Mouse (Mus musculus) cerebellum, postnatal 36 days (tissue): ENCODE measurements around the gene Cpeb2.
A peak's percentile ranks its signal among the peaks of the same experiment; 100 is the strongest.

Experiments used
- DNase-seq, 2 experiments: peaks; one replicate each; pipeline ENCODE4 v3.0.0; 2021 to 2022; ENCODE audit warnings: mixed read lengths in 2 of 2

Cpeb2 gene

DNA sequence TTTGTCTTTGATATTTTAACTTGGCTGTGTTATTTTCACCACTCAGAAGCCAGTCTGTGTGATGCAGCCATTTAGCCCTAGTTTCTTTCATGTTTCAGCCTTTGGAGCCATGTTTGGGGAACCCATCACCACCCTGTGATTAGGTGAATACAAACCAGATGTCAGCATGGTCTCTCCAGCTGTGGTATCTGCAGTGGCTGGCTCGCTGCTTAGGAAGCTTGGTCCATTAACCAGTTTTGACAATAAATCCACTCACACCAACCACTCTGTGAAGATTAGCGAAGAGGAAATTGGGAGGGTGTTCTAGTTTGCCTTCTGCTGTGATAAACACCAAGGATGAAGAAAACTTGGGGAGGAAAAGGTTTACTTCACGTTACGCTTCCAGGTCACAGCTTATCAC lies 92.6 kb downstream of the Cpeb2 start:
- no peak for DNase-seq

DNA sequence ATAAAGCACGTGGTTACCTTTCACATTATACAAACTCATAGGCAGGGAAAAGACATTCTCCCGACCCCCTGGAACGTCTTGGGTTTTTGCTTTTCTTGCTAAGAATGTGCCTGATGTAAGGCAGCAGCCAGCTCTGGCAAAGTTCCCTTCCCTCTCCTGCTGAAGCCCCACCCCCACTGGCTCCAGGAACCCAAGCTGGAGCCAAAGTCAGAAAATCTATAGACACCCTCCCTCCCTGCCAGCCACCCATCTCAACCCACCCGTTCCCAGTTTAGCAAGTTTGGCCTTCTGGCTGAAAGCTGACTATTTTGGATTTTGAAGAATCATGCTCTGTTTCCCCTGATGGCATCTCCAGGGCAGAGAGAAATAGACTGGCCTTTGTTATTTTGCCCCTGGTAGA lies 95.6 kb downstream of the Cpeb2 start:
- peak in 1 of 2 experiments; percentile 22 for DNase-seq

- DNase-seq = no peak
Observed at GRCm38 (mm10) chr5:43330260-43330659, 97.3 kb downstream of the Cpeb2 start.

DNA sequence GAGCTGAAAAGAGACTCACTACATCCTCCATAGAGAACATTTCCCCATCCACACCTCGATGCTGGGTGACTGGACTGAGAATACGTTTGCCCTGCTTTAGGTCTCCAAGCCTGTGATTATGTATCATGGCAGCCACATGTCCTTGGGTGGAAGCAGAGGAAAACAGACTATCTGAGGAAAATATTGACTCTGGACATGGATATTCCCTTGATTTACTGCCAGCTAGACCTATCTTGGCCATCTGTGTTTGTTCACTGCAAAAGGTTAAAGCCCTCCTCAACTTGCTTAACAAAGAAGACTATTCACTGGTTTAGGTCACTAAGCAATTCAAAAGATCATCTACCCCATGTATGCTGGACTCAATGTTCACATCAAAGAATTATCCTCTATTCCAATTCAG lies 101.5 kb downstream of the Cpeb2 start:
- DNase-seq = no peak

DNA sequence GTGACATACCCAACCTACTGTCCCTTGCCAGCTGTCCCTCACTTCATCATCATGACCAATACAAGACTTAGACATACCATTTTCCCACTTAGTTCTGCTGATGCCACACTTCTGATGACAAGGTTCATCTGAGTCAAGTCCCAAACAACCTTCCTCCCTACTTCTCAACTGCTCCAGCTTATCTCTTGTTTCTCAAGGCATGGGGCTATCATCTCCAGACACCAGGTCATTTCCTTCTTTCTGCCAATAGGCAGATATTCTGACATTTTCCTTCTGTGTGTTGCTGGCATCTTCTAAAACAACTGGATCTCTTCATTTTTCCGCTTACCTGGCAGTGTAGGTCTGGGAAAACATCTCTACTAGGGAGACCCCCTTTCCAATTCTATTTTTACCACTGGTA lies 104.2 kb downstream of the Cpeb2 start:
- no peak for DNase-seq

DNA sequence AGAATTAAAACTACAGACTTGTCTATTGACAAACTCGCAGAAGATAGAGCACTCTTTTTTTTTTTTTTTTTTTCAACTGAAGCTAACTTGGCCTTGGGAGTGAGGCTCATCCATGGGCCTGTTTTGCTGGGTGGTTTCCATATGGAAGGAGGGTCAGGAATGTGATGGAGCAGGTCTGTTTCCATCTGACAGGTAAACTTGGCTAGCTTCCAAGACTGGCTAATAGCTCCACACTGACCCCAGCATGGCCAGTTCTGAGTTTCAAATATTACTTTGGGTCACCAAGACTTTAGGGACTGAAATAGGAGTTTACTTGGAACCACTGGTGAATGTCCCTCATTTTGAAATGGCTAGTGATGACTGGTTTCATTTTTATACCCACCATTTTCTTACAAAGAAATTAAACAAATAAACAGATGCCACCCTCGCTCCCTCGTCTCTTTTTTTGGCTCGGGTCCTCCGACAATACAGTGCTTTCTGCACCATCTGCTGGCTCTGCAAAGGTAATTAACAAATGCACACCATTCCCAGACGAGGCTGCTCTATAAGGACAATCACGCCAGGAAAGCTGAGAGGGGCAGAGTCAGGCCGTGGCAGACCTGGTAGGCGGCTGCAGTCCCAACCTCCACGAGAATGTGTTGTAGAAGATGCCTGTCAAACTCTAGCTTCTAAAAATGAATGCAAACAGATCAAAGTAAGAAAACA lies 106.0 kb downstream of the Cpeb2 start:
- peak; percentile 73 to 80 for DNase-seq
